ENCODE assay signal across 12 mouse cellular contexts in genomic region chr16:96481791-96482190, GRCm38 (mm10).
"Had no signal": no experiment of that assay in that cellular context is flagged by ENCODE, and none has a peak within 500 bp of the region (broad histone marks: within the 10 kb centered on the region; RNA-seq: fewer than 3 reads in every experiment).

No protein-coding gene starts in this region.

- DNase-seq: retina, postnatal 1 day; right cerebral cortex, adult 18-20 months; right cerebral cortex, postnatal 14 days; right cerebral cortex, postnatal 25 days; right cerebral cortex, postnatal 4 days; spleen, adult 18-20 months; thymus, adult 18-20 months; thymus, adult 2 months; thymus, postnatal 14 days; thymus, postnatal 25 days; thymus, postnatal 36 days; thymus, postnatal 4 days had no signal
